Mouse (Mus musculus) C2C12 (cell line): ENCODE data around the gene Zfp423. TPM values are rescaled to one million over a fixed set of nuclear protein-coding genes. Genes with fewer than 3 reads are reported as not detected.

Source experiments
- H3K27me3 ChIP-seq: one replicate; pipeline ENCODE4 v1.6.1; 2011; ENCODE audit not compliant: control insufficient read depth, insufficient read depth, insufficient read length
- H3K36me3 ChIP-seq: one replicate; pipeline ENCODE4 v1.6.1; 2011; ENCODE audit not compliant: control insufficient read depth, insufficient read depth
- H3K4me3 ChIP-seq: one replicate; pipeline ENCODE4 v1.5.1; 2011; ENCODE audit warnings: mild to moderate bottlenecking, control low read depth; ENCODE audit not compliant: poor library complexity, insufficient read depth, severe bottlenecking
- H3K79me2 ChIP-seq: one replicate; pipeline ENCODE4 v1.6.1; 2011; ENCODE audit not compliant: control insufficient read depth, insufficient read depth
- H3K79me3 ChIP-seq: one replicate; pipeline ENCODE4 v1.6.1; 2011; ENCODE audit warnings: low read depth, control low read depth
- H3ac ChIP-seq: one replicate; pipeline ENCODE3; 2011; ENCODE audit warnings: low read depth; ENCODE audit not compliant: control insufficient read depth, insufficient read length
- CEBPB ChIP-seq: IDR thresholded peaks from one replicate; pipeline ENCODE4 v1.6.1; 2011; ENCODE audit warnings: low read depth, mild to moderate bottlenecking, control low read depth, moderate library complexity
- CTCF ChIP-seq: IDR thresholded peaks from one replicate; pipeline ENCODE4 v1.5.1; 2011; ENCODE audit not compliant: control insufficient read depth, insufficient read depth, insufficient read length
- FOSL1 ChIP-seq: IDR thresholded peaks from one replicate; pipeline ENCODE4 v1.8.0; 2011; ENCODE audit warnings: mild to moderate bottlenecking, low read length; ENCODE audit not compliant: poor library complexity, insufficient read depth, severe bottlenecking
- MAX ChIP-seq: IDR thresholded peaks from one replicate; pipeline ENCODE4 v1.6.1; 2011; ENCODE audit warnings: mild to moderate bottlenecking, control low read depth
- MYOD1 ChIP-seq: IDR thresholded peaks from one replicate; pipeline ENCODE4 v1.6.1; 2011; ENCODE audit warnings: low read depth; ENCODE audit not compliant: control insufficient read depth, insufficient read length
- MYOG ChIP-seq: IDR thresholded peaks from one replicate; pipeline ENCODE4 v1.6.1; 2011; ENCODE audit not compliant: control insufficient read depth, insufficient read length; ENCODE audit errors: extremely low read depth
- USF1 ChIP-seq: IDR thresholded peaks from one replicate; pipeline ENCODE4 v1.6.1; 2011; ENCODE audit warnings: low read depth, mild to moderate bottlenecking, control low read depth, moderate library complexity
- polyA plus RNA-seq: library from polyadenylated mRNA; unstranded; fragments of >200 nt; fragmentation: generic; extraction: Trizol; gene quantifications from one replicate; pipeline ENCODE4 v1.2.1, GENCODE M21; 2012; ENCODE audit warnings: missing spikeins

Gene Zfp423
- polyA plus RNA-seq, 1 experiment = 0.14 TPM

- Histone ChIP-seq H3K4me3 (no peak overlapping the region), H3K27me3 (peaks cover 27% of the 10 kb centered on the region)
- TF ChIP-seq CEBPB = no peak
- TF ChIP-seq CTCF = no peak
- TF ChIP-seq MYOG = no peak
- no peak for TF ChIP-seq FOSL1
- TF ChIP-seq USF1 = no peak
- no peak for TF ChIP-seq MAX
- no peak for TF ChIP-seq MYOD1
Observed at GRCm38 (mm10) chr8:87974759-87975465, 15.5 kb upstream of the Zfp423 start.

GRCm38 (mm10) chr8:87974122-87974758 is 14.8 kb upstream of the Zfp423 start:
- H3ac ChIP-seq = no peak overlapping the region
- H3K36me3 ChIP-seq = no peaks in the 10 kb centered on the region
- no peaks in the 10 kb centered on the region for H3K79me3 ChIP-seq
- no peak overlapping the region for H3K4me3 ChIP-seq
- TF ChIP-seq USF1 = no peak
- no peak for TF ChIP-seq FOSL1
- TF ChIP-seq CEBPB = no peak
- TF ChIP-seq MYOD1 = no peak
- TF ChIP-seq MYOG = no peak
- no peak for TF ChIP-seq CTCF
- TF ChIP-seq MAX = no peak
- no peaks in the 10 kb centered on the region for H3K79me2 ChIP-seq
- H3K27me3 ChIP-seq = peaks cover 27% of the 10 kb centered on the region

More at GRCm38 (mm10) chr8:87974759-87975465, 15.5 kb upstream of the Zfp423 start:
- Histone ChIP-seq H3K79me2 (no peaks in the 10 kb centered on the region), H3K36me3 (no peaks in the 10 kb centered on the region), H3ac (no peak overlapping the region), H3K79me3 (no peaks in the 10 kb centered on the region)

- Histone ChIP-seq H3K4me3 (no peak overlapping the region), H3K36me3 (no peaks in the 10 kb centered on the region), H3K79me3 (no peaks in the 10 kb centered on the region), H3K27me3 (peaks cover 30% of the 10 kb centered on the region), H3K79me2 (no peaks in the 10 kb centered on the region), H3ac (no peak overlapping the region)
- TF ChIP-seq MYOD1 (no peak), CTCF (no peak), FOSL1 (no peak), CEBPB (no peak), MYOG (no peak), USF1 (no peak), MAX (no peak)
Observed at GRCm38 (mm10) chr8:87967866-87968620, 8.6 kb upstream of the Zfp423 start.

GRCm38 (mm10) chr8:87967057-87967820 is 7.8 kb upstream of the Zfp423 start:
- H3K4me3 ChIP-seq = no peak overlapping the region
- H3ac ChIP-seq = no peak overlapping the region
- H3K79me2 ChIP-seq = no peaks in the 10 kb centered on the region
- peaks cover 38% of the 10 kb centered on the region for H3K27me3 ChIP-seq
- H3K36me3 ChIP-seq = no peaks in the 10 kb centered on the region
- no peaks in the 10 kb centered on the region for H3K79me3 ChIP-seq
- no peak for TF ChIP-seq MYOD1
- TF ChIP-seq MYOG = no peak
- TF ChIP-seq CTCF = no peak
- TF ChIP-seq MAX = no peak
- TF ChIP-seq FOSL1 = no peak
- TF ChIP-seq CEBPB = no peak
- no peak for TF ChIP-seq USF1
